Mouse (Mus musculus): Measurements from ENCODE around the gene 1700113H08Rik.

- TF ChIP-seq CHD2 (IDR thresholded peaks at IDR 0.05; ENCODE audit: low read depth, low read length) (no peak), MAFK (IDR thresholded peaks at IDR 0.05; ENCODE audit: insufficient read depth, low read depth, low read length) (no peak)
These were observed 50.5 kb downstream of the 1700113H08Rik start for GRCm38 (mm10) chr10:87108333-87108732.

All from ES-E14 (cell line).